Mouse (Mus musculus) stomach, embryonic 16.5 days (tissue): ENCODE results near the gene Cmtm4. TPM values are rescaled to one million over a fixed set of nuclear protein-coding genes. Genes with fewer than 3 reads are reported as not detected.

ENCODE experiments used
- ATAC-seq: fragments of 200-750 bp; cut with Nextera tagmentation; 2 replicates; pipeline ENCODE4 v1.8.0; 2017; ENCODE audit warnings: moderate number of reproducible peaks, moderate TSS enrichment; ENCODE audit not compliant: insufficient read depth, low FRiP score
- H3K27ac ChIP-seq: fragments of 300-500 bp; sonication (generic); 2 replicates; pipeline ENCODE4 v1.5.1; 2014; ENCODE audit warnings: low read length
- H3K27me3 ChIP-seq: fragments of 300-500 bp; sonication (generic); 2 replicates; pipeline ENCODE4 v1.6.1; 2014; ENCODE audit warnings: low read length, control low read depth, mixed read lengths; ENCODE audit not compliant: control insufficient read depth, insufficient read depth
- H3K36me3 ChIP-seq: fragments of 300-500 bp; sonication (generic); 2 replicates; pipeline ENCODE4 v1.6.1; 2014; ENCODE audit warnings: low read length; ENCODE audit not compliant: control insufficient read depth, insufficient read depth
- H3K4me1 ChIP-seq: fragments of 300-500 bp; sonication (generic); 2 replicates; pipeline ENCODE4 v1.6.1; 2014; ENCODE audit warnings: low read length, control low read depth, mixed read lengths; ENCODE audit not compliant: control insufficient read depth, insufficient read depth
- H3K4me2 ChIP-seq: fragments of 300-500 bp; sonication (generic); 2 replicates; pipeline ENCODE4 v1.6.1; 2014; ENCODE audit warnings: low read depth, low read length, mixed read lengths
- H3K4me3 ChIP-seq: fragments of 300-500 bp; sonication (generic); replicated peaks from 2 replicates; pipeline ENCODE4 v1.5.1; 2014; ENCODE audit warnings: mild to moderate bottlenecking, low read length
- H3K9ac ChIP-seq: fragments of 300-500 bp; sonication (generic); 2 replicates; pipeline ENCODE4 v1.6.1; 2014; ENCODE audit warnings: low read length
- H3K9me3 ChIP-seq: fragments of 300-500 bp; sonication (generic); replicated peaks from 2 replicates; pipeline ENCODE4 v1.6.1; 2016; ENCODE audit warnings: low read length, control low read depth; ENCODE audit not compliant: control insufficient read depth
- WGBS: fragments of 180-500 bp; shearing (Covaris S2); extraction: QIAGEN DNeasy Blood & Tissue Kit; methylation state at CpG from one replicate; pipeline ENCODE4 v1.1.7; 2014; 5-methylcytosine and 5-hydroxymethylcytosine counted together
- polyA plus RNA-seq: library from polyadenylated mRNA; unstranded; fragments of >200 nt; fragmentation: Nextera tagmentation; extraction: Ambion mirVana; gene quantifications from 2 replicates; pipeline ENCODE4 v1.2.1, GENCODE M21; 2015

The Cmtm4 gene
- polyA plus RNA-seq, 1 experiment from 2014 or later = 4.3 TPM

DNA sequence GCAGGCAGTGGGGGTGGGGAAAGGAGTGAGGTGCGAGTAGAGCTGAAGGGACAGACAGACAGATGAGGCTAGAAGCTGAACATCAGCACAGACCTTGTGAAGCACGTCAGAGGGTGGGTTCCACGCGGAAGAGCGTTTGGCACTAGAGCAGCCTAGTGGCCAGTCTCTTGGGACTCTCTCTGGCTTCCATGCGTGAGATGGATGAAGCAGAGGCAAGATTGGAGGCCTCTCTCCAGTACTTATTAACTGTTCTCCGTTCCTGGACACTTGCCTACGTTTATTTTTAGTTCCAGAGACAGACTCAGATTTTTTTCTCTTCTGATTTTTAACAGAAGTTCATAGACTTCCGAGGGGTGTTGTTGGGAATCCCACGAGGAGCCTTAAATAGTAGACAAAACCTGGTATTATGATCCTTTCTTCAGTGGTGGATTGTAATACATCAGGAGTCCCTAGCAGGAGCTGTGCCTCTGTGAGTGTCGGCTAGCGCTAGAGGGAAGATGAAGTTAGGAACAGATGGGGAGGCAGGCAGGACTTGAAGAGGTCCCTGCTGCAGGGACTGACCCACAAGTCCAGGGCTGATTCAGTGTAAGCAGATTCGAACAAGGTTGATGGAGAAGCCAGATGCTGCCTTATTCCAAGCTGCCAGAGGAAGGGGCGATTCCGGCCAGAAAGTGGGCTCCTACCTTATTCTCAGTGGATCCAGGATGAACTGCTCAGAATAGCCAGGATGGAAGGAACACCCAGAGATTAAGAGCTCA, 10.0 kb upstream of the Cmtm4 start:
- Histone ChIP-seq H3K4me1 (peaks cover 4% of the 10 kb centered on the region; the same call in 1 of the 2 replicates), H3K27ac (peak overlapping the region; percentile 87), H3K27me3 (no peaks in the 10 kb centered on the region), H3K9ac (0 out of 2 replicates have a peak overlapping the region, but pooled peaks have one; percentile 11), H3K4me3 (no peak overlapping the region), H3K36me3 (no peaks in the 10 kb centered on the region), H3K9me3 (no peaks in the 10 kb centered on the region), H3K4me2 (no peak overlapping the region)
- 45% methylated on average over 15 of the region's 15 CpGs for WGBS
- ATAC-seq = peak; percentile 55; the same call in 1 of the 2 replicates

DNA sequence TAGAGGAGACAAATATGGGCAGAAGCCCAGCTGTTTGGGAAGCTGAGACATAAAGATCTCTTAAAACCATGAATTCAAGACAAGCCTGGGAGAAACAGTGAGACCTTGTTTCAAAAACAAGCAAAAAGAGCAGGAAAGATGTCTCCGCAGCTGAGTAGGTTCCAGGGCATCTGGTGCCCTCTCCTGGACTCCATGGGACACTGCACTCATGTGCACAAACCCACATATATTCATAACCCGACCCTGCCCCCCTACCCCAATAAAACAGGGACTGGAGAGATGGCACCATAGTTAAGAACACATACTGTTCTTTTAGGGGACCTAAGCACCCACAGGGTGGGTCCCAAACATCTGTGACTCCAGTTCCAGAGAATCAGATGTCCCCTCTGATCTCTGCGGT, 8.0 kb upstream of the Cmtm4 start:
- 74% methylated on average over 3 of the region's 3 CpGs for WGBS
- H3K9me3 ChIP-seq = no peaks in the 10 kb centered on the region
- H3K9ac ChIP-seq = no peak overlapping the region
- H3K27ac ChIP-seq = no peak overlapping the region
- no peaks in the 10 kb centered on the region for H3K36me3 ChIP-seq
- no peaks in the 10 kb centered on the region for H3K27me3 ChIP-seq
- H3K4me3 ChIP-seq = no peak overlapping the region
- no peak for ATAC-seq
- peaks cover 4% of the 10 kb centered on the region; the same call in 1 of the 2 replicates for H3K4me1 ChIP-seq
- no peak overlapping the region for H3K4me2 ChIP-seq

DNA sequence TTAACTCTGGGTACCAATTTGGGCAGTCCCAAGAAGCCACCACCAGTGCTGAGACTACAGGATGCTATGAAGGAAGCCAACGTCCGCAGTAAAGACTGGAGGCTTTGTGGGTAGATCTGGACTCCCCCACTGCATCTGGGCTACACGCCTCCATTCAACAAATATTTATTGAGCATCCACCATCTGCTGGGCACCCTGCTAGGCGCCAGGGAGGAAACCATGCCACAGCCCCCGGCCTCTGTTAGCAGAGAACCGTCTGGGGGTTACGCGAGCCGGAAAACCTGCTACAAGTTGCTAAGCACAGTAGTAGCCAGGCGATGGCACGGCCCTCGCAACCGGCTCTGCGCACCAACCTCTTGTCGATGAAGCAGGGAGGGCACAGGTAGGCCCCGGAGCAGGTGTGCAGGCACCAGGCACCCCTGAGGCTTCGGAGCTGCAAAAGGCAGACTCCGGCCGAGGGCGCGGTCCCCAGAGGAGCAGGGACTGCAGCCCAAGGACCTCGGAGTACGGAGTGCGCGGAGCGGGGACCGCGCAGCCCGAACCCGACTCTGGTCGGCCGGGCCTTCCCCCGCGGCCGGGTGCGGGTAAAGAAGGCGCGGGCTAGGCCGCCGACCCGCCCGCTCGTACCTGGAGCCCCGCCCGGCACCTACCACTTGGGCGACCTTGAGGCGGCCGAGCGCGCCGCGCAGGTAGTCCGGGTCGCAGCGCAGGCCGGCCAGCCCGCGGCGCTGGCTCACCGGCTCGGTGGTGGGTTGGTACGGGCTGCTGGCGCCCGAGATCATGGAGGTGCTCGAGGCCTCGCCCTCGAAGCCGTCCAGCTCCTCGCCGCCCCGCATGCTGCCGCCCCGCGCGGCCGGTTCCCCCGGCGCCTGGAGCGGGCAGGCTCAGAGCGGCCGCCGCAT, 555 bp downstream of the Cmtm4 start:
- Histone ChIP-seq H3K27ac (peak overlapping the region; percentile 90), H3K36me3 (no peaks in the 10 kb centered on the region), H3K27me3 (no peaks in the 10 kb centered on the region), H3K9ac (peak overlapping the region; percentile 97), H3K9me3 (no peaks in the 10 kb centered on the region), H3K4me2 (peak overlapping the region; percentile 91), H3K4me1 (peaks cover 23% of the 10 kb centered on the region; the same call in 1 of the 2 replicates), H3K4me3 (peak overlapping the region; percentile 90)
- peak; percentile 49 for ATAC-seq
- WGBS = under 1% methylated on average over 80 of the region's 82 CpGs

DNA sequence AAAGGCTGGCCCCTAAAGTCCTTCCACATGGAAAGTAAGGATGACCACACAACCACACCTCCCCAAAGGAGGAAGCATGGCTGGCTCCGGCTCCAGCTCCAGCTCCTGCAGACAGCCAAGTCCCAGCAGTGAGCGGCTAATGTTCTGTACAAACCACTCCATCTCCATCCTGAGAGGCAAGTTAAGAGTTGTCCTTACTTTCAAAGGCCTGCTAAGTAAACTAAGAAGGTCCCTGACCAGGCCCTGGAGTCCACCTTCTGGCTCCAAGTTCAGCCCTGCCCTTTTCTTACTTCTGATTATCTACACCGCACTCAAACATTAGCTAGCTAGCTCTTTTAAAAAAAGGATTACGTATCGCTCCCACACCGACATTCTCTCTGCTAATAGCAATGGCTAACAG, 1.8 kb downstream of the Cmtm4 start:
- no peaks in the 10 kb centered on the region for H3K36me3 ChIP-seq
- H3K4me1 ChIP-seq = peaks cover 27% of the 10 kb centered on the region; the same call in 1 of the 2 replicates
- no peaks in the 10 kb centered on the region for H3K9me3 ChIP-seq
- H3K4me3 ChIP-seq = peak overlapping the region; percentile 90
- H3K27me3 ChIP-seq = no peaks in the 10 kb centered on the region
- peak overlapping the region; percentile 97 for H3K9ac ChIP-seq
- peak overlapping the region; percentile 90 for H3K27ac ChIP-seq
- WGBS = 49% methylated on average over 6 of the region's 6 CpGs
- peak; percentile 23; the same call in 1 of the 2 replicates for ATAC-seq
- H3K4me2 ChIP-seq = peak overlapping the region; percentile 91

DNA sequence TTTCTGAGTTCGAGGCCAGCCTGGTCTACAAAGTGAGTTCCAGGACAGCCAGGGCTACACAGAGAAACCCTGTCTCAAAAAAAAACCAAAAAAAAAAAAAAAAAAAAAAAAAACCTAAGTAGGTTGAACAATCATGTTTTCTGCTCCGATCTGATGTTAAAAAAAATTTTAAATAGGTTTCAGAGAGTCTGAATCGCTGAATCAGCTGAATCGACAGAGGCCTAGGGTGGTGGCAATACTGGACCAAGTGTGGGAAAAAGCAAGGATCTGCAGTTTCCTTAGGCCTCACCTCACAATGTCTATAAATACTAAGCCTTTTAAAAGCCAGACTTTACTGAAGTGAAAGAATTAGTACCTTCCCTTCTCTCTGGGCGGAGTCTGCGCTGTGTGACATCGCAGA, 2.5 kb downstream of the Cmtm4 start:
- Histone ChIP-seq H3K4me2 (peak overlapping the region; percentile 91), H3K9ac (peak overlapping the region; percentile 97), H3K36me3 (no peaks in the 10 kb centered on the region), H3K27me3 (no peaks in the 10 kb centered on the region), H3K4me3 (peak overlapping the region; percentile 90), H3K27ac (peak overlapping the region; percentile 90), H3K4me1 (peaks cover 27% of the 10 kb centered on the region; the same call in 1 of the 2 replicates), H3K9me3 (no peaks in the 10 kb centered on the region)
- ATAC-seq = no peak
- WGBS = 86% methylated on average over 7 of the region's 7 CpGs

DNA sequence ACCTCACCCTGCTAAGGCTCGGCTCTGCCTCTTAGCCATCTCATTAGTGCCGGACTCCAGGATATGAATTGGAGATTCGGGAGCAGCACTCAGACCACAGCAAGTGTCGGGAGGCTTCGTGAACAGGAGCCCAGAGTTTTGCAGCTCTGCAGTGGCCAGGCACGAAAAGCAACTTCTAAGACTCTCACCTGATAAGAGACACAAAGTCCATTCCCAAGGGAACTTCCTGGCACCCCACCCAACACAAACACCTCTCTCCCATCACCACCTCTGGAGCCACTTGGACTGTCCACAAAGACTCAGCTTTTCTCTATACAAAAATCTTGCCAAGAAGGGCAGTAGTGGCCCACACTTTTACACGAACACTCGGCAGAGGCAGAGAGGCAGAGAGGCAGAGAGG, 5.4 kb downstream of the Cmtm4 start:
- Histone ChIP-seq H3K27me3 (no peaks in the 10 kb centered on the region), H3K36me3 (no peaks in the 10 kb centered on the region), H3K27ac (peak overlapping the region; percentile 25; the same call in 1 of the 2 replicates), H3K9me3 (no peaks in the 10 kb centered on the region), H3K4me1 (peaks cover 52% of the 10 kb centered on the region), H3K4me2 (0 out of 2 replicates have a peak overlapping the region, but pooled peaks have one; percentile 3), H3K4me3 (no peak overlapping the region), H3K9ac (no peak overlapping the region)
- 64% methylated on average over 8 of the region's 8 CpGs for WGBS
- ATAC-seq = no peak

DNA sequence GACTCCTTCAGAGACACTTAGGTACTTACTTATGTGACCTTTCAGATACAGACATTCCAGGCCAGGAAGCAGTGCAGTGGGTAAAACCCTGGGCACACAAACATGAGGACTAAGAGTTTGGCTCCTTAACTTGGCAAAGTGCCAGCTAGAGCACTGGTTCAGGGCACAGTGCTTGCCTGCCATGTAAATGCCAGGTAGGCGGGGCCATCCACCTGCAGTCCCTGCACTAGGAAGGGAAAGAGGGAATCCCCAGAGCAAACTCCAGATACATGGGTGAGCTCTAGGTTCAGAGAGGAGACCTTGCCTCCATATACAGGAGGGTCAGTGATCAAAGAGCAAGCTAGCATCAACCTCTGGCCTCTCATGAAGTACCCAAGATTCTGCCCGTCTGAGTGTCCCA, 7.6 kb downstream of the Cmtm4 start:
- Histone ChIP-seq H3K4me2 (no peak overlapping the region), H3K9ac (peak overlapping the region; percentile 39), H3K4me3 (no peak overlapping the region), H3K27me3 (no peaks in the 10 kb centered on the region), H3K9me3 (no peaks in the 10 kb centered on the region), H3K36me3 (no peaks in the 10 kb centered on the region), H3K4me1 (peaks cover 47% of the 10 kb centered on the region), H3K27ac (peak overlapping the region; percentile 49; the same call in 1 of the 2 replicates)
- 72% methylated on average over 2 of the region's 2 CpGs for WGBS
- ATAC-seq = peak; percentile 66

DNA sequence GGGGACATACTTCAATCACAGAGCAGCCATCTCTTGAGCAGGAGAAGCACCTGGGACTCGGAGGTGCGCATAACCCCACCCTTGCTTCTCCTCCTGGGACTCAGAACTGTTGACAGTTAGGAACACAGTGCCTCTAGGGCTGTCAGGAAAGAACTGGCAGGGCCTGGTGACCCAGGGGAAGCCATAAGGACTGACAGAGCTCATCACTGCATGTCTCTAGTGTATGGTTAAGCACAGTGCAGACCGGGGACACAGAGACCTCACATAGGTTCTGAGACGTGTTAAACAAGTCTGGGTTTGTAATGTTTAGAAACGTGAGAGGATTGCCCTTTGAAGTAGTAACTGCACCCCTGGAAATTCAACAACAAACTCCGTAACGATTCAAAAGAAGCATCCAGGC, 8.1 kb downstream of the Cmtm4 start:
- H3K27me3 ChIP-seq = no peaks in the 10 kb centered on the region
- H3K9me3 ChIP-seq = no peaks in the 10 kb centered on the region
- 39% methylated on average over 7 of the region's 7 CpGs for WGBS
- H3K4me1 ChIP-seq = peaks cover 52% of the 10 kb centered on the region
- H3K9ac ChIP-seq = peak overlapping the region; percentile 39
- no peak overlapping the region for H3K4me2 ChIP-seq
- ATAC-seq = no peak
- H3K27ac ChIP-seq = peak overlapping the region; percentile 49; the same call in 1 of the 2 replicates
- H3K4me3 ChIP-seq = no peak overlapping the region
- no peaks in the 10 kb centered on the region for H3K36me3 ChIP-seq
